Mouse (Mus musculus): ENCODE results near the gene Fyb.

DNA sequence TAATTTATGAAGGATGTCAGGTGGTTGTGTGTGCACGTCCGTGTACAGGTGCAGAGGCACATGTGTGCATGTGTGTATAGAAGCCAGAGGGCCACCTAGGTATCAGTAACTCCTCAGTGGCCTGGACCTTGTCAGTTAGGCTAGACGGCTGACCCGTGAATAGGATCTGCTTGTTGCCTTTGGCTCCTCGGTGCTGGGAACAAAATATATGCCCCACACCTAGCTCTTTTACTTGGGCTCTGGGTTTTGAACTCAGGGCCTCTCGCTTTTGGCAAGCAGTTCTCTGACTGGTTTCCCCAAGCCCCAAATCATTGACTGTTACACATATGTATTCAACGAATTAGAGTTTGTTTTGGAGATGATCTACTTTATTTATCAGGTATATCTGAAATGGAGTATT is 188.6 kb downstream of the Fyb start:
- TF ChIP-seq HCFC1 (IDR thresholded peaks at IDR 0.05; ENCODE audit: borderline replicate concordance, insufficient read depth, low read length) (no peak), CHD2 (IDR thresholded peaks at IDR 0.05; ENCODE audit: low read depth, low read length) (no peak), MAFK (IDR thresholded peaks at IDR 0.05; ENCODE audit: insufficient read depth, low read depth, low read length) (no peak), ZNF384 (IDR thresholded peaks at IDR 0.05; ENCODE audit: low read depth, low read length) (no peak), ZC3H11A (IDR thresholded peaks at IDR 0.05; ENCODE audit: borderline replicate concordance, low read depth, low read length) (no peak)
